Mouse (Mus musculus): Measurements from ENCODE around the gene Sfxn5. TPM values are rescaled to one million over a fixed set of nuclear protein-coding genes. Genes with fewer than 3 reads are reported as not detected.

Sfxn5 gene
- total RNA-seq, 2 experiments from 2014 or later, result 141 to 142 TPM

Small RNAs within 50 kb of the gene (microRNA-seq; reads per million reads assigned to microRNA genes)
- 0 to 0.20 reads per million in 2 experiments for gene Mir705

Other genes starting within 250 kb of the Sfxn5 start
- gene Spr, start 195.7 kb downstream of the Sfxn5 start, total RNA-seq (2021), result 10 to 100 TPM; 52.0 to 53.8 TPM
- 10 to 100 TPM; 22.1 to 23.1 TPM for gene Emx1, start 146.0 kb downstream of the Sfxn5 start, total RNA-seq (2021)
- gene Rab11fip5, start 41.2 kb upstream of the Sfxn5 start, total RNA-seq (2021), result 10 to 100 TPM; 50.3 to 52.9 TPM
- gene Noto, start 90.5 kb upstream of the Sfxn5 start, total RNA-seq (2021), result not detected
- 10 to 100 TPM; 42.2 to 44.1 TPM for gene Smyd5, start 98.6 kb upstream of the Sfxn5 start, total RNA-seq (2021)
- gene Cct7, start 118.1 kb upstream of the Sfxn5 start, total RNA-seq (2021), result 100 to 1,000 TPM; 240 to 245 TPM
- 10 to 100 TPM; 13.7 to 15.6 TPM for gene Pradc1, start 118.5 kb upstream of the Sfxn5 start, total RNA-seq (2021)
- gene Fbxo41, start 169.6 kb upstream of the Sfxn5 start, total RNA-seq (2021), result 10 to 100 TPM; 84.7 to 86.0 TPM
- 10 to 100 TPM; 21.3 to 22.5 TPM for gene Egr4, start 180.2 kb upstream of the Sfxn5 start, total RNA-seq (2021)